Mouse (Mus musculus): ENCODE results near the gene Capn5.

Gene Capn5

DNA sequence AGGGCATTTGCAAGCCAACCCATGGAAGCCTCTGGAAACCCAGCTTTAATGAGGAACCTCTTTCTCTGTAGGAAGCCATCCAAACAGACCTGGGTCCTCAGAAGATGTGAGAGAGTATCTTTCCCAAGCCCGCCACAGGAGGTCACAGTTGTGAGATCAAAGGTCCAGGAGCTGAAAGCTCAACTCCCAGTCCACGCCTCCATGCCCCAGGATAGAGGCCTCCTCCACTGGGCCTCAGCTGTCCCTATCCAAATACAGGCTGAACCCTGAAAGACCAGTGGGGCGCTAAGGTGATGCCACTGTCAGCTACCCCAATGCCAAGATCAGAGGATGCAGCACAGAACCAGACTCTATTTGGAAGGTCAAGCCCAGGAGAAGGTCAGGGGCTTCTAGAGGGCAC, 35.4 kb downstream of the Capn5 start:
- ChIA-PET CTCF (interaction anchor here (0.6 to 8.2 kb wide), 14 partner anchors 10 to 199 kb away, joined by 3 to 68 read pairs (median 15); no protein-coding TSS in a partner anchor), POLR2A (interaction anchor here in 2 of 4 experiments (0.5 to 7.2 kb wide), 9 partner anchors 10 to 64 kb away, joined by 3 to 44 read pairs (median 5); no protein-coding TSS in a partner anchor)

DNA sequence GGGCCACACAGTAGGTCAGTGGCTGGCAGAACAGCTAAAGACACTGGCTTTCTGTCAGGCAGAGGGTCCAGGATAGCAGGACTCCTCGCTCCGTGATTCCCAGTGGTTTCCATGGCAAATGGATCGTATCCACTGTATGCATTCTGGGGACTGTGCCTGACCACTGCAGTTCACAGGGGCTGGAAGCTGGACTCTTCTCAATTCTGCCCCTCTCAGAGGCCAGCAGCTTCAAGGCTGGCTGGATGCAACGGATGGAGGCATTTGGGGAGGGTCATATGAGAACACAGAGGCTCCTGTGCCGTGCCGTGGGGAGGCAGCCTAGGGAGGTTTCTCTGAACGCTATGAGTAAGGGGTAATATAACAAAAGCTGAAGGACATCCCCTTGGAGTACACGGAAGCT, 35.8 kb downstream of the Capn5 start:
- ChIA-PET POLR2A (interaction anchor here in 2 of 4 experiments (1.2 to 7.2 kb wide), 10 partner anchors 10 to 63 kb away, joined by 3 to 44 read pairs (median 5); no protein-coding TSS in a partner anchor), CTCF (interaction anchor here (0.6 to 8.2 kb wide), 17 partner anchors 10 to 206 kb away, joined by 3 to 68 read pairs (median 10); no protein-coding TSS in a partner anchor)

DNA sequence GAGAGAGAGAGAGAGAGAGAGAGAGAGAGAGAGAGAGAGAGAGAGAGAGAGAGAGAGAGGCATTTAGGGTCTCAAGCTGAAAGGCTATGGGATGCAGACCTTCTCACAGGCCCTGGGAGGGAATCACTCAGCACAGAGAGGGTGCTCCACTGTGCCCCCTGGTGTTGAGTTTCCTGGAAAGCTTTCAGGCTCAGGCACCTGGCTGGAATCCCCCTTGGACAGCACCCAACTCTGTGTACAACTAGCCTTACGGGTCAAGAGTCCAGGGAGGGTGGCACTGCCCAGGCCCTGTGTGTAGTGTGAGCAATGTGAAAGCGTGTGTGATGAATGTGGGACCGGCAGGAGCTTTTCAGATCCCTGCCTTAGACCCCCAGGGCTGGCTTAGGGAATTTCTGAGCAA, 36.9 kb downstream of the Capn5 start:
- ChIA-PET POLR2A (interaction anchor here in 3 of 4 experiments (0.6 to 3.7 kb wide), 11 partner anchors 8 to 339 kb away, joined by 3 to 11 read pairs (median 5); no protein-coding TSS in a partner anchor), CTCF (interaction anchor here (0.5 to 8.2 kb wide), 40 partner anchors 9 to 1871 kb away, joined by 3 to 68 read pairs (median 5); partner anchors contain the start of gene Myo7a (in 1 of the 4))

DNA sequence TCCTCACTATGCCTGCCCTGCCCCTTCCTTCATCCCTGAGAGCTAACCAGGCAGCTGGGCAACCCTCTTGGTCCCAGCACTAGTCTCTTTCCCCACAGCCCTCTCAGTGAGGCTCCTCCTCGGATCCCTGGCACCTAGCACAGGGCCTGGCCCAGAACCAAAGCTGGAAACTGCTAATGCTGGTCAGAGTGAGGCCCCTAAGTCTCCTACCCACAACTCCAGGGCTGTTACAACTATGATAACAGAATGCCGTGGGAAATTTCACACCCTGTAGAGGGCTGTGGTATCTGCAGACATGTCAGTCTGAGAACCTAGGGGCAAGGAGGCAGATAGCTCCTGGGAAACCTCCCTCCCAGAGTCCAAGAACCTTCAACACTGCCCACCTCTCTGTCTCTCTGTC, 37.5 kb downstream of the Capn5 start:
- ChIA-PET CTCF (interaction anchor here (0.5 to 8.2 kb wide), 27 partner anchors 8 to 442 kb away, joined by 3 to 68 read pairs (median 5); partner anchors contain the start of gene Myo7a (in 1 of the 4)), POLR2A (interaction anchor here in 2 of 4 experiments (0.6 to 3.7 kb wide), 7 partner anchors 8 to 338 kb away, joined by 3 to 11 read pairs (median 7); no protein-coding TSS in a partner anchor)

DNA sequence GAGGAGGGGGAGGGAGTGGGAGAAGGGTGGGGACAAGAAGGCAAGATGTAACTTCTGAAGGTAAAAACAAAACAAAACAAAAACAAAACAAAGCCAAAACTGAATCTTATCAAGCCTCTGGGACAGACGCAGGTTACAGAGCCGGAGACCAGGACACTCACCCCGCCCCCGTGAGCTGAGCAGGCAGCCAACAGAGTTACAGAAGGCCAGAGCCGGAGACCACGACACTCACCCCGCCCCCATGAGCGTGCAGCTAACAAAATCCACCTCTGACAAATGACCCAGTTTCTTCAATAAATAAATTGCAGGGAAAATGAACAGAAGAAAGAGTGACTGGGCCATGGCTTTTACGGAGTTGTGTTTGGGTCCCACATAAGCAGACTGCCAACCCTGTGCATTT, 38.9 kb downstream of the Capn5 start:
- POLR2A ChIA-PET: interaction anchor here in 1 of 4 experiments (0.6 to 2.4 kb wide), 2 partner anchors 19 to 396 kb away, joined by 5 to 6 read pairs; no protein-coding TSS in a partner anchor
- CTCF ChIA-PET: interaction anchor here in 3 of 4 experiments (0.6 to 1.7 kb wide), 3 partner anchors 14 to 51 kb away, joined by 3 to 12 read pairs (median 4); no protein-coding TSS in a partner anchor

- ChIA-PET CTCF (interaction anchor here in 2 of 4 experiments (0.8 to 1.2 kb wide), 2 partner anchors 14 to 18 kb away, joined by 3 to 10 read pairs; no protein-coding TSS in a partner anchor), POLR2A (interaction anchor here in 2 of 4 experiments (1.0 to 2.4 kb wide), 3 partner anchors 20 to 22 kb away, joined by 3 to 6 read pairs (median 5); no protein-coding TSS in a partner anchor)
Measured at GRCm38 (mm10) chr7:98137995-98138394, 40.1 kb downstream of the Capn5 start.

DNA sequence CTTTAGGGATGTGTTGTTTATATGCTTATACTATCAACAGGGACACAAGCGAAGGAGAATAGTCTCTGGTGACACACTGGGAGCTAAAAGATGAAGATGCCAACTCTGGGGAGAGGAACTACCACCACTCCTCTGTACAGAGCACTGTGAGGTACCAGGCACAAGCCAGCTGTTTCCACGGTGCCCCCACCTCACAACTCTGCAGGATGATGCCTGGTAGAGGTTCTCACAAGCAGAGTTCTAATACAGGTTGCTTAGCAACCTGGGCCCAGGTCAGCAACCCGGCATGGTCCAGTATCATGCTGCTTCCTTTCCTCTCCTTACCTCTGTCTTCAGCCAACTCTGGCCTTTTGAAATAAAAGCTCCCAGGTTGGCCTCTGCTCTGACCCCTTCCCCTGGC, 40.5 kb downstream of the Capn5 start:
- CTCF ChIA-PET: interaction anchor here in 2 of 4 experiments (0.7 to 2.8 kb wide), 5 partner anchors 12 to 18 kb away, joined by 3 to 11 read pairs (median 5); no protein-coding TSS in a partner anchor
- POLR2A ChIA-PET: interaction anchor here in 2 of 4 experiments (0.5 to 2.4 kb wide), 4 partner anchors 20 to 379 kb away, joined by 3 to 6 read pairs (median 4); no protein-coding TSS in a partner anchor

DNA sequence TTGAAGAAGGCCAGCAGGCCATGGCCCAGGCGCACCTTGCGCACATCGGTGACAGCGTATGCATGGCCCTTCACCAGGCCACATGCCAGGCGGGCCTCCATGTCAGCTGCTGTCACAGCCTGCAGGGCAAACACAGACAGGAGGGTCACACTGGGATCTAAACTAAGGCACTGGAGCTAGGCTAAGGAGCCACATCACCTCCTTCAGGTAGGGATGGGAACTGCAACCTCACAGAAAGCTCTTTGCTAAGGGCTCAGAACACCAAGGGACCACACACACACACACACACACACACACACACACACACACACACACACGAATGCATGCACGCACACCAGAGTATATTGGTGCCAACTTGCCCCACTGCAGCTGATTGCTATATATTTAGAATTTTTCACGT, 46.3 kb downstream of the Capn5 start:
- ChIA-PET POLR2A (interaction anchor here (0.5 to 2.2 kb wide), 14 partner anchors 9 to 1245 kb away, joined by 3 to 11 read pairs (median 4); no protein-coding TSS in a partner anchor), CTCF (interaction anchor here (0.5 to 2.8 kb wide), 39 partner anchors 9 to 601 kb away, joined by 3 to 31 read pairs (median 5); partner anchors contain the start of gene Myo7a (in 2 of the 4))

DNA sequence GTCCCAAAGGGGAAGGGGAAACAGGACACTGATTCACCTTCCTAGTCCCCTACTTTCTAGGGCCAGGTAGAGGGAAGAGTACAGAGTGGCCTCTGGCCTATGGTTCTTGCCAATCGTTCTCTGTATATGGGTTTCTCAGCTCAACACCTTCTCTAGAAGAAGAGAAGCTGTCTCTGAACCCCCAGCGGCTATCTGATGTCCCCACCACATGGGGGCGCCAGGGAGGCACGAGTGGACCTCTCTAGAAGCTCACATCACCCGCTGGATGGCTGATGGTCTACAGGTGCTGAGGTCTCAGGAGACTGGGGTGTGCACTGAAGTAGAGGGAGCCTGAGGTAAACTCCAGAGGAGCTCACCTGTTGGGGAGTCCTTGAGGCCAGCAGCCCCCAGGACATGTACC, 52.6 kb downstream of the Capn5 start:
- ChIA-PET POLR2A (interaction anchor here in 2 of 4 experiments (0.9 to 1.3 kb wide), 5 partner anchors 21 to 64 kb away, joined by 3 to 5 read pairs (median 4); no protein-coding TSS in a partner anchor), CTCF (interaction anchor here (0.6 to 2.9 kb wide), 50 partner anchors 9 to 377 kb away, joined by 3 to 20 read pairs (median 4); partner anchors contain the start of gene Omp (in 2 of the 4))

GRCm38 (mm10) chr7:98124701-98125100, 53.4 kb downstream of the Capn5 start:
- ChIA-PET CTCF (interaction anchor here (0.6 to 2.9 kb wide), 14 partner anchors 17 to 224 kb away, joined by 3 to 20 read pairs (median 6); partner anchors contain the start of gene Omp (in 1 of the 4)), POLR2A (interaction anchor here in 2 of 4 experiments (0.6 to 1.3 kb wide), 4 partner anchors 22 to 65 kb away, joined by 3 to 4 read pairs (median 3); no protein-coding TSS in a partner anchor)

DNA sequence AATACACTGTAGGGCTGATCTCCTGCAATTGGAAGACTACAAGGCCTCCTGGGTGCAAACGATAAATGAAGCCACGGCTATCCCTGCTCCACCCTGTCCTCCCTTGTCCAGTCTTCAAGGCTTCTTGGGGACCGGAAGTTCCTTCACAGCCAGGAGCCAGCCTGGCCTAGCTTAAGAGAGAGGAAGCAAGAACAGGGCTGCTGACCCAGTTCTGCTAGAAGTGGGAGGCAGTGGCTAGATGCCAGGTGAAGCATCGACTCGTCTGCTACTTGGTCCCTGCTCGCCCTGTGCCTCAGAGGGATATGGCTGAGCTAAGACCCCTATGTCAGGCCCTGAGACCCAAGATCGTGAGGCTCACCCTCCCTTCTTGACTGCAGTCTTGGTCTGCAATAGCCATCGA, 56.4 kb downstream of the Capn5 start:
- CTCF ChIA-PET: interaction anchor here in 3 of 4 experiments (0.9 to 1.6 kb wide), 8 partner anchors 10 to 56 kb away, joined by 3 to 4 read pairs (median 3); partner anchors contain the start of gene Capn5 (in 1 of the 3)
- POLR2A ChIA-PET: interaction anchor here in 2 of 4 experiments (1.1 to 1.3 kb wide), 3 partner anchors 11 to 36 kb away, joined by 3 to 5 read pairs (median 3); no protein-coding TSS in a partner anchor

DNA sequence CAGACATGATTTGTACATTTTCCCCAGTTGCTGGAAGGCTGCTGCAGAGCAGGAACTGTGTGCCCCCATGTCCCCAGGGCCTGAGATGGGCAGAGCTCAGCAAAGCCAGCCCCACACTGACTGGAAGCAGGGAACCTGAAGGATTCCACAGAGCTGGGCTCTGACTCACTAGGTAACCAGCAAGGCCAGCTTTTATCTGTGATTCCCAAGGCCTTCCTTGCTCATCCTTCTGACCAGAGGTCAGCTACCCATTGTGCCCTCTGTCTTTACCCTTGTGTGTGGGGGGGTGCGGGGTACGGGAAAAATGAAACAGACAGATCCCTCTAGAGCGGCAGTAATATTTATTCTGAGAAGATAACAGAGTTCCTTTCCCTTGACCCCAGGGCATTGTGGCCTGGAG, 56.8 kb downstream of the Capn5 start:
- ChIA-PET POLR2A (interaction anchor here in 2 of 4 experiments (0.8 to 1.3 kb wide), 4 partner anchors 11 to 36 kb away, joined by 3 to 5 read pairs (median 3); no protein-coding TSS in a partner anchor), CTCF (interaction anchor here in 3 of 4 experiments (0.6 to 1.6 kb wide), 10 partner anchors 11 to 373 kb away, joined by 3 to 5 read pairs (median 3); partner anchors contain the start of gene Capn5 (in 1 of the 3))

- ChIA-PET CTCF (interaction anchor here in 3 of 4 experiments (0.6 to 1.8 kb wide), 11 partner anchors 9 to 397 kb away, joined by 3 to 6 read pairs (median 3); partner anchors contain the start of gene Capn5 (in 1 of the 3)), POLR2A (interaction anchor here in 2 of 4 experiments (0.6 to 1.5 kb wide), 10 partner anchors 12 to 794 kb away, joined by 3 to 5 read pairs (median 3); no protein-coding TSS in a partner anchor)
Measured at GRCm38 (mm10) chr7:98120325-98120724, 57.7 kb downstream of the Capn5 start.

DNA sequence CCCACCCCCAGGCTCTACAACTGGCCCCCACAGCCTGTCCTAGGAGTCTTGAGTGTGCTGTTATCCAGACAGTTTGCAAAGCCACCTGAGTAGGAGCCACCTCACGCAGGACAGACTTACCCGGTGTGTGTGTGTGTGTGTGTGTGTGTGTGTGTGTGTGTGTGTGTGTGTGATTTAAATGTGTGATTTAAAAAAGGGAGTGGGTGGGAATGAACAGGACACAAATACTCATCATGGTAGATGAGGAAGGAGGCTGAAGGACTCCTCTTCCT, 58.2 kb downstream of the Capn5 start:
- ChIA-PET CTCF (interaction anchor here in 3 of 4 experiments (0.6 to 1.8 kb wide), 12 partner anchors 8 to 397 kb away, joined by 3 to 6 read pairs (median 4); no protein-coding TSS in a partner anchor), POLR2A (interaction anchor here in 2 of 4 experiments (0.6 to 1.5 kb wide), 8 partner anchors 14 to 793 kb away, joined by 3 to 4 read pairs (median 3); no protein-coding TSS in a partner anchor)

DNA sequence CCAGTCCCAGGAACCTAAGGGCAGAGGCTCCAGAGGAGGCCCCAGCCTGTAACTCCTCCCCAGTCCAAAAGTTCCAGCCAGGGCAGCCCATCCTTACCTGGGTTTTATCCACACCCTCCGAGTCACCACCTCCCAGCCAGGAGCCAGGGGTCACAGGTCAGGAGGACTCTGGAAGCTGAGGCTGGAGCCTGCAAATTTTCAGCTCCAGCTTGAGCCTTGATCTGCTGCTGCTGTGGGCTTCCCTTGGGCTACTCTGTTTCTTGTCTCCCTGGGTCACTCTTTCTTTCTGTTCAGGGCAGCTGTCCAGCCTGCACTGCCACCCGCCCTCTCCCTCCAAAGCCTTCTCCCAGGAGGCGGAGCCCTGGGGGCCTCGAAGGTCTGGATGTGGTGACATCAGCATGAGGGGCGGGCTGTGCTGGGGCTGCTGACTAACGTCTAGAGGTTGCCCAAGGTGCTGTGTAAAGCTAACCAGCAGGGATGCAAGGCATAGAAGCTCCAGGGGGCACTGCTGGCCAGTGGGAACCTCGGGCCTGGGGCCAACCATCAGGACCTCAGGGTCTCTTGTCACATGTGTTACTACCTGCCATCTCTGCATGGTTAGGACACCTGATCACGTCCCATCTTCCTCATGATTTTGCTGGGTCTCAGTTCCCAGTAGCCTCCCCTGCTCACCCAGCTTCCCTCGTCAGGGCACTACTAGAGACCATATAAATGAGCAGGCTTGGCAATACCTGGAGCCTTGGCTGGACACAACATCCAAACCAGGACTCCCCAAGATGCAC, 58.7 kb downstream of the Capn5 start, which contains the start of gene Myo7a:
TSS of gene Myo7a (minus strand) at position 346 of the 782 bp plus-strand sequence.
- ChIA-PET POLR2A (interaction anchor here in 2 of 4 experiments (0.5 to 1.5 kb wide), 9 partner anchors 13 to 793 kb away, joined by 3 to 4 read pairs (median 3); no protein-coding TSS in a partner anchor), CTCF (interaction anchor here (0.5 to 1.8 kb wide), 20 partner anchors 8 to 1110 kb away, joined by 3 to 7 read pairs (median 4); no protein-coding TSS in a partner anchor)

GRCm38 (mm10) chr7:98117012-98117660, 60.9 kb downstream of the Capn5 start:
- CTCF ChIA-PET: interaction anchor here in 2 of 4 experiments (0.9 to 2.2 kb wide), 5 partner anchors 8 to 369 kb away, joined by 4 to 7 read pairs (median 6); no protein-coding TSS in a partner anchor
- POLR2A ChIA-PET: interaction anchor here in 1 of 4 experiments (0.9 to 1.1 kb wide), 2 partner anchors 12 to 379 kb away, joined by 3 to 5 read pairs; partner anchors contain the start of gene Aqp11

DNA sequence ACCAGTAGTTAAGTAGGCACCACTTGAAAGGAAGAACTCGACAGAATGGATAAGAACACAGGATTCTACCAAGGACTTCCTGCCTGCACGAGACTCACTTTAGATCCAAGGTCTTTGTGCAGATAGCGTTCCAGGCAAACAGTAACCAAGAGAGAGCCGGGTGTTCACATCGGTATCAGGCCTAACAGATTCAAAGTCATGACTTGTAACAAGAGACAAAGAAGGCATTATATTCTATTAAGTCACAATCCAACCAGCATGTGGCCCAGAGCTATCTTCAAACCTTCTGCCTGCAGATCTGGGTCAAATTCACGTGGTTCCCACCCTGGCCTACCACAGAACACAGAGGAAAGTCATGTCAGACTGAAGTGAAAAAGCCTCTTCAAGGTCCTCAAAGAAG, 63.4 kb downstream of the Capn5 start:
- CTCF ChIA-PET: interaction anchor here in 1 of 4 experiments (1.0 kb wide), 1 partner anchor 10 kb away, joined by 3 read pairs; no protein-coding TSS in a partner anchor
- POLR2A ChIA-PET: no interaction called here

Measured in embryonic stem cell, embryonic (primary cell).